Mouse (Mus musculus): ENCODE measurements around the gene Tenm2. TPM values are rescaled to one million over a fixed set of nuclear protein-coding genes. Genes with fewer than 3 reads are reported as not detected.

The Tenm2 gene
- polyA plus RNA-seq, 1 experiment from 2014 or later = 18.3 TPM

- H3K9ac ChIP-seq (replicated peaks) = no peak overlapping the region
- ATAC-seq (ENCODE audit: low FRiP score, low read depth) = no peak
- no peak overlapping the region for H3K27ac ChIP-seq (replicated peaks)
- no peaks in the 10 kb centered on the region for H3K36me3 ChIP-seq
- H3K27me3 ChIP-seq = peaks cover 7% of the 10 kb centered on the region; the same call in 1 of the 2 replicates
- H3K4me1 ChIP-seq = peaks cover 25% of the 10 kb centered on the region
- WGBS = 86% methylated on average over 7 of the region's 7 CpGs
- H3K9me3 ChIP-seq = no peaks in the 10 kb centered on the region
- no peak overlapping the region for H3K4me3 ChIP-seq
- H3K4me2 ChIP-seq (replicated peaks) = no peak overlapping the region
Observed at GRCm38 (mm10) chr11:36078391-36078790, 1157.4 kb downstream of the Tenm2 start.

- WGBS = 62% methylated on average over 8 of the region's 8 CpGs
- ATAC-seq (ENCODE audit: low FRiP score, low read depth) = no peak
Observed at GRCm38 (mm10) chr11:36074015-36074567, 1161.7 kb downstream of the Tenm2 start.

GRCm38 (mm10) chr11:36073074-36073818 is 1162.5 kb downstream of the Tenm2 start:
- Histone ChIP-seq H3K9ac (replicated peaks) (no peak overlapping the region), H3K27ac (replicated peaks) (no peak overlapping the region), H3K4me1 (peaks cover 12% of the 10 kb centered on the region; the same call in 1 of the 2 replicates), H3K4me2 (replicated peaks) (no peak overlapping the region), H3K4me3 (no peak overlapping the region), H3K36me3 (peaks cover 9% of the 10 kb centered on the region), H3K9me3 (no peaks in the 10 kb centered on the region), H3K27me3 (no peaks in the 10 kb centered on the region)
- ATAC-seq (ENCODE audit: low FRiP score, low read depth) = no peak
- WGBS = 87% methylated on average over 8 of the region's 8 CpGs

More at GRCm38 (mm10) chr11:36074015-36074567, 1161.7 kb downstream of the Tenm2 start:
- 0 out of 2 replicates have a peak, but pooled peaks cover under 1% of the 10 kb centered on the region for H3K36me3 ChIP-seq
- no peak overlapping the region for H3K27ac ChIP-seq (replicated peaks)
- H3K4me3 ChIP-seq = no peak overlapping the region
- no peak overlapping the region for H3K4me2 ChIP-seq (replicated peaks)
- no peak overlapping the region for H3K9ac ChIP-seq (replicated peaks)
- 0 out of 2 replicates have a peak, but pooled peaks cover 3% of the 10 kb centered on the region for H3K27me3 ChIP-seq
- no peaks in the 10 kb centered on the region for H3K9me3 ChIP-seq
- H3K4me1 ChIP-seq = peaks cover 12% of the 10 kb centered on the region; the same call in 1 of the 2 replicates

GRCm38 (mm10) chr11:36072646-36073045 is 1163.1 kb downstream of the Tenm2 start:
- WGBS = 94% methylated on average over 5 of the region's 5 CpGs
- no peaks in the 10 kb centered on the region for H3K27me3 ChIP-seq

GRCm38 (mm10) chr11:36072038-36072437 is 1163.7 kb downstream of the Tenm2 start:
- H3K36me3 ChIP-seq = peaks cover 15% of the 10 kb centered on the region
- H3K9me3 ChIP-seq = no peaks in the 10 kb centered on the region
- no peak overlapping the region for H3K9ac ChIP-seq (replicated peaks)
- no peak overlapping the region for H3K4me3 ChIP-seq
- no peak for ATAC-seq (ENCODE audit: low FRiP score, low read depth)
- no peak overlapping the region for H3K4me2 ChIP-seq (replicated peaks)
- H3K4me1 ChIP-seq = peaks cover 12% of the 10 kb centered on the region; the same call in 1 of the 2 replicates
- WGBS = 47% methylated on average over 9 of the region's 9 CpGs
- no peaks in the 10 kb centered on the region for H3K27me3 ChIP-seq
- H3K27ac ChIP-seq (replicated peaks) = no peak overlapping the region

More at GRCm38 (mm10) chr11:36072646-36073045, 1163.1 kb downstream of the Tenm2 start:
- Histone ChIP-seq H3K4me2 (replicated peaks) (no peak overlapping the region), H3K27ac (replicated peaks) (no peak overlapping the region), H3K36me3 (peaks cover 15% of the 10 kb centered on the region), H3K4me1 (peaks cover 12% of the 10 kb centered on the region; the same call in 1 of the 2 replicates), H3K9me3 (no peaks in the 10 kb centered on the region), H3K4me3 (no peak overlapping the region), H3K9ac (replicated peaks) (no peak overlapping the region)
- ATAC-seq (ENCODE audit: low FRiP score, low read depth) = no peak

GRCm38 (mm10) chr11:36059325-36059843 is 1176.4 kb downstream of the Tenm2 start:
- Histone ChIP-seq H3K4me1 (peaks cover 16% of the 10 kb centered on the region), H3K9me3 (no peaks in the 10 kb centered on the region), H3K27me3 (peaks cover 70% of the 10 kb centered on the region), H3K27ac (replicated peaks) (no peak overlapping the region), H3K36me3 (peaks cover 6% of the 10 kb centered on the region; the same call in 1 of the 2 replicates), H3K4me3 (no peak overlapping the region), H3K4me2 (replicated peaks) (no peak overlapping the region), H3K9ac (replicated peaks) (no peak overlapping the region)
- ATAC-seq (ENCODE audit: low FRiP score, low read depth) = peak; percentile 54
- 17% methylated on average over 1 of the region's 1 CpGs for WGBS

GRCm38 (mm10) chr11:36056525-36056924 is 1179.2 kb downstream of the Tenm2 start:
- no peaks in the 10 kb centered on the region for H3K36me3 ChIP-seq
- 94% methylated on average over 11 of the region's 11 CpGs for WGBS
- H3K27me3 ChIP-seq = peaks cover 49% of the 10 kb centered on the region
- no peak overlapping the region for H3K27ac ChIP-seq (replicated peaks)
- no peak for ATAC-seq (ENCODE audit: low FRiP score, low read depth)
- H3K4me1 ChIP-seq = peaks cover 21% of the 10 kb centered on the region
- no peak overlapping the region for H3K4me3 ChIP-seq
- no peak overlapping the region for H3K4me2 ChIP-seq (replicated peaks)
- no peaks in the 10 kb centered on the region for H3K9me3 ChIP-seq
- no peak overlapping the region for H3K9ac ChIP-seq (replicated peaks)

GRCm38 (mm10) chr11:36054323-36054722 is 1181.4 kb downstream of the Tenm2 start:
- Histone ChIP-seq H3K4me3 (no peak overlapping the region), H3K4me2 (replicated peaks) (no peak overlapping the region), H3K27ac (replicated peaks) (no peak overlapping the region), H3K36me3 (no peaks in the 10 kb centered on the region), H3K9me3 (no peaks in the 10 kb centered on the region), H3K27me3 (peaks cover 32% of the 10 kb centered on the region), H3K9ac (replicated peaks) (no peak overlapping the region), H3K4me1 (peaks cover 23% of the 10 kb centered on the region)
- 66% methylated on average over 7 of the region's 7 CpGs for WGBS
- no peak; the same call in 1 of the 2 replicates for ATAC-seq (ENCODE audit: low FRiP score, low read depth)

- H3K27me3 ChIP-seq = peaks cover 27% of the 10 kb centered on the region
- H3K4me3 ChIP-seq = no peak overlapping the region
- H3K9me3 ChIP-seq = no peaks in the 10 kb centered on the region
- peaks cover 17% of the 10 kb centered on the region for H3K4me1 ChIP-seq
- no peak overlapping the region for H3K9ac ChIP-seq (replicated peaks)
- H3K27ac ChIP-seq (replicated peaks) = no peak overlapping the region
- no peak for ATAC-seq (ENCODE audit: low FRiP score, low read depth)
- H3K36me3 ChIP-seq = no peaks in the 10 kb centered on the region
- 53% methylated on average over 4 of the region's 4 CpGs for WGBS
- H3K4me2 ChIP-seq (replicated peaks) = no peak overlapping the region
Observed at GRCm38 (mm10) chr11:36053457-36053856, 1182.3 kb downstream of the Tenm2 start.

GRCm38 (mm10) chr11:36052598-36052997 is 1183.2 kb downstream of the Tenm2 start:
- Histone ChIP-seq H3K4me2 (replicated peaks) (no peak overlapping the region), H3K9ac (replicated peaks) (no peak overlapping the region), H3K27me3 (peaks cover 24% of the 10 kb centered on the region), H3K4me1 (peaks cover 17% of the 10 kb centered on the region), H3K27ac (replicated peaks) (no peak overlapping the region), H3K36me3 (no peaks in the 10 kb centered on the region), H3K9me3 (no peaks in the 10 kb centered on the region), H3K4me3 (no peak overlapping the region)
- ATAC-seq (ENCODE audit: low FRiP score, low read depth) = no peak
- WGBS = 58% methylated on average over 2 of the region's 2 CpGs

GRCm38 (mm10) chr11:36052091-36052490 is 1183.7 kb downstream of the Tenm2 start:
- no peak overlapping the region for H3K9ac ChIP-seq (replicated peaks)
- no peak overlapping the region for H3K27ac ChIP-seq (replicated peaks)
- H3K9me3 ChIP-seq = no peaks in the 10 kb centered on the region
- H3K36me3 ChIP-seq = peaks cover 4% of the 10 kb centered on the region; the same call in 1 of the 2 replicates
- no peak overlapping the region for H3K4me3 ChIP-seq
- ATAC-seq (ENCODE audit: low FRiP score, low read depth) = no peak
- H3K27me3 ChIP-seq = peaks cover 23% of the 10 kb centered on the region
- 75% methylated on average over 1 of the region's 1 CpGs for WGBS
- peaks cover 17% of the 10 kb centered on the region for H3K4me1 ChIP-seq
- no peak overlapping the region for H3K4me2 ChIP-seq (replicated peaks)

- H3K27me3 ChIP-seq = peaks cover 12% of the 10 kb centered on the region; the same call in 1 of the 2 replicates
- H3K9ac ChIP-seq (replicated peaks) = no peak overlapping the region
- H3K4me1 ChIP-seq = peaks cover 22% of the 10 kb centered on the region
- no peak overlapping the region for H3K4me3 ChIP-seq
- H3K4me2 ChIP-seq (replicated peaks) = no peak overlapping the region
- ATAC-seq (ENCODE audit: low FRiP score, low read depth) = no peak
- no peaks in the 10 kb centered on the region for H3K9me3 ChIP-seq
- 18% methylated on average over 5 of the region's 5 CpGs for WGBS
- no peak overlapping the region for H3K27ac ChIP-seq (replicated peaks)
- peaks cover 10% of the 10 kb centered on the region; the same call in 1 of the 2 replicates for H3K36me3 ChIP-seq
Observed at GRCm38 (mm10) chr11:36049547-36049946, 1186.2 kb downstream of the Tenm2 start.
